25 mouse cellular contexts compared by ENCODE assay signal in the genomic region with DNA sequence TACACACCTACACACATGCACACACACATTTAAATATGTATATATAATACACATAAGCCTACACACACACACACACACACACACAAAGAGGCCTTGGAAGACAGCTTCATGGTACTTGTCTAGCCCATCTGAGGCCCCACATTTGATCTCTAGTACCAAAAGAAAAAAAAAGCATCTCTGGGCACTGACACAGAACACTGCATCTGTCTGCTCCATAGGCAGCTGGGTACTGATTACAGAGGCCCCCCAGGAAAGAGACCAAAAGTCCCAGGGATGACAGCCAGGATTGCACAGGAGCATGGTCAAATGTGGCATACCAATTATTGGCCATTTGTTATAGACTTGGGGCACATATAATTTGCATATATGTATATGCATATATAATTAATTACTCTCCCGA.
"Had no signal": no experiment of that assay in that cellular context is flagged by ENCODE, and none has a peak within 500 bp of the region (broad histone marks: within the 10 kb centered on the region; RNA-seq: fewer than 3 reads in every experiment).

No protein-coding gene starts in this region.

- H3K27me3 ChIP-seq: heart, embryonic 13.5 days; heart, embryonic 15.5 days; hindbrain, embryonic 15.5 days; kidney, embryonic 15.5 days; limb, embryonic 12.5 days; liver, embryonic 13.5 days; liver, embryonic 15.5 days had no signal

- ATAC-seq: intestine, embryonic 16.5 days had no signal

- H3K4me2 ChIP-seq: heart, embryonic 11.5 days; heart, embryonic 13.5 days; heart, embryonic 15.5 days; hindbrain, embryonic 15.5 days; kidney, embryonic 15.5 days; limb, embryonic 12.5 days; liver, embryonic 11.5 days; liver, embryonic 13.5 days; liver, embryonic 15.5 days had no signal

- H3K9me3 ChIP-seq: heart, embryonic 13.5 days; heart, embryonic 15.5 days; hindbrain, embryonic 15.5 days; kidney, embryonic 15.5 days; limb, embryonic 10.5 days; limb, embryonic 12.5 days; liver, embryonic 13.5 days; liver, embryonic 15.5 days had no signal

- H3K9ac ChIP-seq: heart, embryonic 13.5 days; heart, embryonic 15.5 days; hindbrain, embryonic 15.5 days; kidney, embryonic 15.5 days; limb, embryonic 12.5 days; liver, embryonic 13.5 days; liver, embryonic 15.5 days had no signal

- H3K27ac ChIP-seq: heart, adult 2 months; heart, embryonic 13.5 days; heart, embryonic 15.5 days; hindbrain, embryonic 15.5 days; kidney, embryonic 15.5 days; kidney, postnatal 0 days; layer of hippocampus, adult 2 months; left cerebral cortex, adult 2 months; limb, embryonic 10.5 days; limb, embryonic 12.5 days; liver, embryonic 15.5 days had no signal

- H3K36me3 ChIP-seq: heart, embryonic 13.5 days; heart, embryonic 15.5 days; hindbrain, embryonic 15.5 days; kidney, embryonic 15.5 days; limb, embryonic 10.5 days; limb, embryonic 12.5 days; liver, embryonic 13.5 days; liver, embryonic 15.5 days had no signal

- H3K4me3 ChIP-seq: heart, adult 2 months; heart, embryonic 13.5 days; heart, embryonic 15.5 days; hindbrain, embryonic 15.5 days; kidney, embryonic 15.5 days; layer of hippocampus, adult 2 months; left cerebral cortex, adult 2 months; limb, embryonic 10.5 days; limb, embryonic 12.5 days; liver, embryonic 13.5 days; liver, embryonic 15.5 days had no signal

- DNase-seq: gastrocnemius, postnatal 14 days; gastrocnemius, postnatal 36 days; heart, adult 2 months; heart, postnatal 14 days; heart, postnatal 36 days; kidney, adult 11 months; kidney, adult 2 months; kidney, adult 9 months; kidney, postnatal 14 days; kidney, postnatal 36 days; liver; liver, embryonic 13.5 days had no signal
